Mouse (Mus musculus): Measurements from ENCODE around the gene Thpo.

The Thpo gene

GRCm38 (mm10) chr16:20703699-20704400 lies 30.5 kb downstream of the Thpo start:
- DNase-seq (ENCODE audit: low spot score in 2 of 2): no peak

GRCm38 (mm10) chr16:20703071-20703470 lies 31.2 kb downstream of the Thpo start:
- no peak for DNase-seq (ENCODE audit: low spot score in 2 of 2)

GRCm38 (mm10) chr16:20702522-20702893 lies 31.8 kb downstream of the Thpo start:
- DNase-seq (ENCODE audit: low spot score in 2 of 2): peak; percentile 63 to 77

DNA sequence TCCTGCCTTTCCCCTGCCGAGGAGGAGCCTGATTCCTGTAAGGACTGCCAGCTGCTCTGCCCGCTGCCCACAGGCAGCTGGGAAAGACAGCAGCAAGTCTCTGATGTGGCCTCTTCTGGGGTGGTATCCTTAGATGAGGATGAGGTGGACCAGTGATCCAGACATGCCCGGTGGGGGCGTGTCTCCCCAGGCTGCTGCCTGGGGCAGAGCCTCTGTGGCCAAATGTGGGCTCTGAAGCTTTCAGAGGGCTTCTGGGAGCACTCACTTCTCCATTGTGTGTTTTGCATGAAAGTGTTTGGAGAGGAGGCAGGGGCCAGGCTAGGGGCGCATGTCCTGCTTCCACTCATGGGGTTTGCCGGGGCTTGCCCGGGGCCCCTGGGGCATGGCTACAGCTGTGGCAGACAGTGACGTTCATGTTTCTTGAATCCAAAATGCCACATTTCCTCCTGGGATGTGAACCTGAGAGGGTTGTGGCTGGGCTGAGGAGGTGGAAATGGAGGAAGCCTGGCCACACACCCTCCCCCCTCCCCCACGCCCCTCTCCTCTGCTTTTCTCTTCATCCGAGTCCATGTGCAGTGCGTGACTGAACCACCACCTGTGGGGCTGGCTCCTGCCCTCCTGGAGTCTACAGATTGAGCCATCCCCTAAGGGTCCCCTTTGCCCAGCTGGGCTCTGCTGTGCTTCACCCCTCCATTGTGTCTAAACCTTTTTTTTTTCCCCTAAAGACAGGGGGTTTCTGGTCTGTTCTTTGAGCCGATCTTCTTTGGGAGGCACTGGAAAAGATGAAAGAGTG lies 32.4 kb downstream of the Thpo start:
- no peak for DNase-seq (ENCODE audit: low spot score in 2 of 2)

- DNase-seq (ENCODE audit: low spot score in 2 of 2): no peak
These were observed 33.0 kb downstream of the Thpo start for GRCm38 (mm10) chr16:20701316-20701715.

DNA sequence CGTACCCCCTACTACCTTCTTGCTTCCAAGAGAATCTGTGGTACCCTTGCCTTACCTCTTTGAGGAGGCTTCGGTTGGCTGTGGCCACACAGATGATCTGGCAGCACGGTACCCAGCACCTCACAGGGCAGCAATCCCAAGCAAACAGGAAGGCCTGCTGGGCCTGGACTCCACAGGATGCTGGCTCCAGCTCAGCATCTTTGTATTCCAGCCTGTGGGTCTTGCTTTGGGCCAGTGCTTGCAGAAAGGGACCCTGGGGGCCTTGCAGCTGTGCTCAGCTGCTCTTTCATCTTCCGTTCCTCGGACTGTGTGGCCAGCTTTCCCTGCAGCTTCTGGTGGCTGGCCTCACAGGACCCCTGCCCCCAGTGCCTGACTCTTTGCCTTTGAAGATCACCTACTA lies 34.3 kb downstream of the Thpo start:
- DNase-seq (ENCODE audit: low spot score in 2 of 2): no peak

GRCm38 (mm10) chr16:20699266-20699665 lies 35.0 kb downstream of the Thpo start:
- DNase-seq (ENCODE audit: low spot score in 2 of 2): no peak

- peak; percentile 86 to 90 for DNase-seq (ENCODE audit: low spot score in 2 of 2)
These were observed 38.5 kb downstream of the Thpo start for GRCm38 (mm10) chr16:20695622-20696323.

- no peak for DNase-seq (ENCODE audit: low spot score in 2 of 2)
These were observed 39.5 kb downstream of the Thpo start for GRCm38 (mm10) chr16:20694781-20695180.

GRCm38 (mm10) chr16:20693111-20693701 lies 41.1 kb downstream of the Thpo start, which contains the start of gene Fam131a:
TSS of gene Fam131a (plus strand) at chr16:20693241.
- DNase-seq (ENCODE audit: low spot score in 2 of 2): peak; percentile 84 to 92

DNA sequence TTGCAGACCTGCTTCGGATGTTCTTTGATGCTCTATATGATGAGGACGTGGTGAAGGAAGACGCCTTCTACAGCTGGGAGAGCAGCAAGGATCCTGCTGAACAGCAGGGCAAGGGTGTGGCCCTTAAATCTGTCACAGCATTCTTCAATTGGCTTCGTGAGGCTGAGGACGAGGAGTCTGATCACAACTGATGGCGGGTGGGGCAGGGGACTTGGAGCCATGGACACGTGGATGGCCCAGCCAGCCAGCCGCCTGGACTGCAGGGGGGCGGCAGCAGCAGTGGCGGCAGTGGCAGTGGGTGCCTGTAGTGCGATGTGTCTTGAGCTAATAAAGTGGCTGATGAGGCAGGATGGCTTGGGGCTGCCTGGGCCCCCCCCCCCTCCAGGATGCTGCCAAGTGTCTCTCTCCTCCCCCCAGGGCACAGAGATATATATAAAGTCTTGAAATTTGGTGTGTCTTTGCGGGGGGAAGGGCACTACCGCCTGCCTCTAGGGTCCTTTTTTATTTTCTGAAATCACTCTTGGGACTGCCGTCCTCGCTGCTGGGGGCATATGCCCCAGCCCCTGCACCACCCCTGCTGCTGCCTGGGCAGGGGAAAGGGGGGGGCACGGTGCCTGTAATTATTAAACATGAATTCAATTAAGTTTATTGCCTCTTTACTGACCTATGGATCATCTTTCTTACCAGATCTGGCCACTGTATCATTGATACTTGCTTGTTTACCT lies 41.9 kb downstream of the Thpo start:
- no peak for DNase-seq (ENCODE audit: low spot score in 2 of 2)

- no peak for DNase-seq (ENCODE audit: low spot score in 2 of 2)
These were observed 42.7 kb downstream of the Thpo start for GRCm38 (mm10) chr16:20691617-20692016.

- no peak for DNase-seq (ENCODE audit: low spot score in 2 of 2)
These were observed 43.5 kb downstream of the Thpo start for GRCm38 (mm10) chr16:20690774-20691173.

DNA sequence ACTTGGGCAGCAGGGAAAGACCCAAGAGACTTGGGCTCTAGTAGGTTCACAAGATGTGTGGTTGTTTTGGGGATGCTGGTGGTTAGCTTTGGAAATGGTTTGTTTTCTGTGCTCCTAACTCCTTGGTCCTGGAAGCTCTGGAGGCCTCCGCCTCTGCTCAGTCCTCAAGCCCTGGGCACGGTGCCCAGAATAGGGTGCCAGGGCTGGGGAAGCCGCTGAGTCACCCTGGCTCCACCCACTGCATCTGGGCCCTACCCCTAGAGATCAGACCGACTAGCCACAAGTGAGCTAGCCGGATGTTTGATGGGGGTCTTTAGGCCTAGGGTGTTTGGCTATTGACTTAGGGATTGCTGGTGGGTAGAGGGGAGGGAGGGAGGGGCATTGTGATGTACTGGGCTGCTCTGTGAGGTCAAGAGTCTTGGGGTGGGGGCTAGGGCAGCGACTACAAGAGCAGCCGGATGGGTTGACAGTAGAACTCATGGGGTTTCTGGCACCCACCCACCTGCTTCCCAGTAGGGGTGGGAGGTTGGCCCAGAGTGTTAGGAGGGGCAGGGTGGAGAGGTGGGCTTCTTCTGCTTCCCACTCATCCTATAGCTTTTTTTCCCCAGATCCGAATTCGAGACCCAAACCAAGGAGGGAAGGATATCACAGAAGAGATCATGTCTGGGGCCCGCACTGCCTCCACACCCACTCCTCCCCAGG lies 56.2 kb downstream of the Thpo start:
- peak in 1 of 2 experiments; percentile 49 for DNase-seq (ENCODE audit: low spot score in 2 of 2)

GRCm38 (mm10) chr16:20677380-20677779 lies 56.9 kb downstream of the Thpo start:
- no peak for DNase-seq (ENCODE audit: low spot score in 2 of 2)

DNA sequence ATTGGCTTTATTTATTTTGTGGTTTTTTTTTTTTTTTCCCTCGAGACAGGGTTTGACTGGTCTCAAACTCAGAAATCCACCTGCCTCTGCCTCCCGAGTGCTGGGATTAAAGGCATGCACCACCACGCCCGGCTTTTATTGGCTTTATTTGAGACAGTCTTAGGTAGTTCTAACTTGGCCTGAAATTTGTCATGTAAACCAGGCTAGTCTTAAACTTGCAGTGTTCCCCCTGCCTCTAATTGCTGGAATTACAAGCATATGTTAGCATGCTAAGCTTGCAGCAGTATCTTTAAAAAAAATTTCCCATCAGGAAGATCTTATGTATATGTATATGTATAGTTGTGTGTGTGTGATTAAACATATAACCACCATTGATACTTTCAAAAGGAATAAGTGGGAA lies 57.6 kb downstream of the Thpo start:
- no peak for DNase-seq (ENCODE audit: low spot score in 2 of 2)

- DNase-seq (ENCODE audit: low spot score in 2 of 2): no peak
These were observed 59.1 kb downstream of the Thpo start for GRCm38 (mm10) chr16:20675213-20675612.
